Mouse (Mus musculus) monocyte, adult 2 months (primary cell): ENCODE results near the gene Nr6a1.

Source experiments
- DNase-seq, 2 experiments: peaks; one replicate each; pipeline ENCODE4 v3.0.0; 2022; ENCODE audit warnings: low spot score in 2 of 2, low read depth in 1 of 2

Nr6a1 gene

DNA sequence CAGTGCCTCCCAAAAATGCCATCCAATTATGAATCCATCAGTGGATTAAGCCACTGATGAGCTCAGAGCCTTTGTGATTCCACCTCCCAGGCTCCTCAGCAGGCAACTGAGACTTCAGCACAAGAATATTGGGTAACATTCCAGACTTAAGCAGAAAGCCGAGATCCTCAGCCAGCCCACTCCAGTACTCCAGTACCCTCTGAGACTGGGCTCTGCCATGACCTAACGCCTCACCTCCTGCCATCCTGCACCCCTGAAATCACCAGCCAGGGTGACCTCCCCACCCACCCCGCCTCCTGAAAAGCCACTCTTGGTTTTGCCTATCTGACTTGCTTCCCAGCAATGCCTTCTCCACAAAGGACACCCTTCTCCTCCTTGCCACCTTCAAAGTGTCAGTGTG lies 9.9 kb upstream of the Nr6a1 start:
- DNase-seq = no peak

- DNase-seq = no peak
These were observed 9.4 kb upstream of the Nr6a1 start for GRCm38 (mm10) chr2:38936721-38937378.

GRCm38 (mm10) chr2:38934936-38935335 lies 7.4 kb upstream of the Nr6a1 start:
- DNase-seq = no peak

DNA sequence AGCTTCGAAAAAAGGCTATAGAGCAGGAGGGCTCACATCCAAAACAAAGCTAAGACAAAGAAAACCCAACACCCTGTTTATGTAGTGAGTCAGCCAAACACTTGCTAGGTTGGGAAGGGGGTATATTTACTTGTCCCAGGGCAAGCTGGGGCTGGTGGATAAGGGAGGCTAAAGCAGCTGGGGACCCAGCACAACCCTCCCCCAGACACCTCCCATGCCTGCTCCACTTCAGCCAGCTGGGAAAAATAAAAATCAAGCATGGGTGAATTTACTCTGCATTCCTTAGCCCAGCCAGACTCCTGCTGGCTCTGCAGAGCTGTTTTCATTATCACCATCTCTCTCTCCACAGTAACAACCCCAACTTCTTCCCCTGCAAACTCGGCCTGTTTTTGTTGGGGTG lies 6.4 kb upstream of the Nr6a1 start:
- no peak for DNase-seq

DNA sequence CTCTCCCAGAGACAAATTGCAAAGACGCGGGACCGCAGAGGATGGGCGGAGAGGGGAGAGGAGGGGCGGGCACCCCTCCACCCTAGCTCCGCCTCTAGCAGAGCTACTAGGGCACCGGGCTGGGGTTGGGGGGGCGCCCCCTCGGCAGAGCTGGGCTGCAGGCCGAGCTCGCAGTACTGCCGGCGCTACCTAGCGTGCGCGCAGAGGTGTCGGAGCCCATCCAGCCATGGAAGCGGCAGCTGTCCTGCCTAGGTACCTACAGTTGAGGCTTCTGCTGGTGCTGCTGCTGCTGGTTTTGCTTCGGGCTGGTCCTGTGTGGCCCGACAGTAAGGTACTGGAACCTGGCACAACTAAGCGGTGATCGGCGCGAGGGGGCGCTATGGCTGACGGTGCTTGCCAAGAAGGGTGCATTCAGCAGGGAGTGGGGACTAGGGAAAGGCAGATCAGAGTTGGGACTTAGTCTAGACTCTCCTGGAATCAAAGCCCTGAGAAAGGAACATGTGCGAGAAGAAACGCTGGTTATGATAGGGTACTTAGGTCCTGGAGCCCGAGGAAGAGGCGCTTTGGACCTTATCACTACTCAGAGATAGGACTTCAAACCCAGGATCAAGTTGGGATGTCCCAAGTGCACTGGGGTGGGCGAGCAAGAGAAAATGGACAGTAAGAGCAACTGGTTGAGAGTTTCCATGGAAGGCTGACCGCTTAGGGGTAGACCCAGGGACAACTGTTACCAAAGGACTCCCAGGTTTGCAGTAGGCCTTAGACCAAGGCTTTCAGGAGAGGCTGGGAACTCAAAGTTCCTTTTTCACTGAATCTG lies 4.6 kb upstream of the Nr6a1 start, which contains the start of gene Olfml2a:
Olfml2a (plus strand) TSS at position 128 of the 817 bp plus-strand sequence.
- DNase-seq = no peak

- DNase-seq = no peak
These were observed 2.8 kb upstream of the Nr6a1 start for GRCm38 (mm10) chr2:38930269-38930668.

DNA sequence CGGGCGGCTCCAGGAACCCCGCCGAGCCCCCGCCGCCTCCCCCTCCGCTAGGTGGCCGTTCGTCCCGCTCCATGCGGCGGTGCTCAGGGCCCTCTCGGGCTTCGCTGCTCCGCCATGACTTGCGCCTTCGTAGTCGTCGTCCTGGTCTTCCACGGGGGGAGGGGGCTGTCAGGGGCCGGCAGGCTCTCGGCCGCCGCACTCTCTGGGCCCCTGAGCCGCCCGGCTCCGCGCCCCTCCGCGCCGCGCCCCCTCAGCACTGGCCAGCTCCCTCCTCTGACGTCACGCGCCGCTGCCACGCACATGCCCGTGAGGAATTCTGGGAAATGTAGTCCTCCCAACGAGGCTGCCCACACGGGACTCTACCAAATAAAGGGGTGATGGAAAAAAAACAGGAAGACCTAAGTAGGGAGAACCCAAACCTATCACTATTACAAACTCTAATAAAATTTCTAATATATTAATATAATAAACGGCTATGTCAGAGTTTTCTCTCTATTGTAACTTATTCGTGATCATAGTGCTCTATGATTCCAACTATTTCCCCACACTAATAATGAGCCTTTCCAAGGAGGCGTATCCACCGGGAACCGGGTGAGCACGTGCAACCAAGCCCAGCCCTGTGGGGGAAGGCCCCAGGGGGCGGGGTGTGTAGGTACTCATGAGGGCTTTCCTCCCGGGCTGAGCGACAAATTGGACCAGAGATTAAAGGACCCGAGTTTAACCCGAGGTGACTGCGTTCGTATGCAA lies 1.2 kb downstream of the Nr6a1 start:
- DNase-seq = peak; percentile 77 to 82

GRCm38 (mm10) chr2:38925171-38926080 lies 2.1 kb downstream of the Nr6a1 start:
- no peak for DNase-seq

DNA sequence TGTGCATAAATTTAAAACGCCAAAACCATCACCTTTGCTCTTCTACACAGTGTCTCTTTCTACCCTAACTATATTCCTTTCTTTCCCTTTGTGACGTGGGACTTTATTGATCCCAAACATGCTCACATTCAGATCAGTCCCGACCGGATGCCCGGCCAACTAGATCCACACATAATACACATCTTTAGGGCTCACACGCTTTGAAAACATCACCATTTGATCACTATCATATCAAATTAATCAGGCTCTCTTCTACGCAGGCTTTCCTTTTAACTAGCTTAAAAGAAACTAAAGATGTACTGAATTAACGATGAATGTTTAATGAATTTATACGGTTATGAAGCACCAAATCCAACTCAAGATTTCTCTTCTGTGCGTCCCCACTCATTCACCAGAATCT lies 2.9 kb downstream of the Nr6a1 start:
- DNase-seq = no peak

DNA sequence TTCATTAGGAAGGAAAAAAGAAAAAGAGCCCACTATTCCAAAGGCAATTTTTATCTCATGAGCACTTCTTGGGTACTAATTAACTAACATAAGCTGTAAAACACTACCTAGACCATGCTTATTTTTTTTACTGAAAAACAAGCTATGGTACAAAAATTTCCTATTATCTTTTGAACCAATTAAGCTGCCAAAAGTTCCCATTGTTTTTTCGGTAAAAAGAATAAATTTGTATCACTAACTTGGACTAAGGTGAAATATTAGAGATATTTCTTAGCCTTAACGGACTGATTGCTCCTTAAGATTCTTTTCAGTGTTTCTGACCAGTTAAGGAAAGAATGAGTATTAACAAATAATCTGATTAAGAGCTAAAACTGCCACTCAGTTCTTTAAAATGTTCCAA lies 3.6 kb downstream of the Nr6a1 start:
- DNase-seq = no peak

DNA sequence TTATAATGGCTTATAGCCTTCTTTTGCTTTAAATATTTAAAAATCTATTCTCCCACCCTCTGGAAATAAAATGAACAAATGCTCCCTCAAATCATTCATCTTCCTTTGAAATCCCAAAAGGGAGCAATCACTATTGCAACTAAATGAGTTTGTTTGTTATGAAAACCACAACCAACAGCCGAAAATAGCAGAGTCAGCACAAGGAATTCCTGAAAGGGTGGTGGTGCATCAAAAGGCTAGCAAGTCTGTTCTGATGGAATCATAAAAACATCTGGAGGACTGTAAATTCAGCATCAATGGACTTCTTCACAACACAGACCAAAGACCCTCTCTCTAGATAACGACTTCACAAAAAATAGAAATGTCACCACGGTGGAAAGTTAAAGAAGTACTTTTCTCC lies 4.0 kb downstream of the Nr6a1 start:
- no peak for DNase-seq

GRCm38 (mm10) chr2:38921374-38921773 lies 6.1 kb downstream of the Nr6a1 start:
- DNase-seq = no peak

- DNase-seq = no peak
These were observed 10.4 kb downstream of the Nr6a1 start for GRCm38 (mm10) chr2:38916947-38917691.

DNA sequence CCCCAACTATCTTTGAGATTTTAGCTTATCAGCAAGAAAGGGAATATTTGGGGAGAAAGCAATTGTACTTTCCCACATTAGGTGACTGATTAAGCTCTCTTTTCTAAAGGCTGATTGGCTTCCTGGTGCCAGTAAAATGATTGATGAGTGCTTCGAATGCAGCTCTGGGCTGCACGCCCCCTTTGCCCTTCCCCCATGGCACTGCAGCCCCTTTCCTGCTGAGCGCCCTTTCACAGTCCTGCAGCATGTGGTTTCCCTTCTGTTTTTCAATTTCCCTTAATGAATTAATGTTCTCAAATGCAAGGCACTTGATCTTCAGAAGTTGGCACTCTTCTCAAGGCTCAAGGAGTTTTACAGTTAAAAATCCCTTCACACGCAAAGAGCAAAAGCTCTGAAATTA lies 12.5 kb downstream of the Nr6a1 start:
- no peak for DNase-seq

- no peak for DNase-seq
These were observed 13.0 kb downstream of the Nr6a1 start for GRCm38 (mm10) chr2:38914517-38914916.

DNA sequence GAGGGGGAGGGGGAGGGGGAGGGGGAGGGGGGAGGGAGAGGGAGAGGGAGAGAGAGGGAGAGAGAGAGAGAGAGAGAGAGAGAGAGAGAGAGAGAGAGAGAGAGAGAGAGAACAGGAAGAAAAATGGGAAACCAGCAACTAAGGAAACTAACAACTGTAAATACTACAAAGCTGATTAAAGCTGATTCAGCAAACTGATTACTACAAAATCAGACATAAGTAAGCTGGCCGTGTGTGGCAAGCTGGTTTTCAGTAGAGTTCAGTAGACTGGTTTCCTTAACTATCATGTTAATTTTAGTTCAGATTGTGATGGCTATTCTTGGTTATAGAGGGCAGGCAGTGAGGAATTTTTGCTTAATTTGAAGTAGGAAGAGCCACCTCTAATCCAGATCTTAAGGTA lies 18.9 kb downstream of the Nr6a1 start:
- no peak for DNase-seq

GRCm38 (mm10) chr2:38906097-38906496 lies 21.4 kb downstream of the Nr6a1 start:
- DNase-seq = no peak

- no peak for DNase-seq
These were observed 23.2 kb downstream of the Nr6a1 start for GRCm38 (mm10) chr2:38904290-38904689.

- no peak for DNase-seq
These were observed 24.6 kb downstream of the Nr6a1 start for GRCm38 (mm10) chr2:38902866-38903265.
